Mouse (Mus musculus) neutrophil, adult 83 days (primary cell): ENCODE results near the gene Pi4k2b. TPM values are rescaled to one million over a fixed set of nuclear protein-coding genes. Genes with fewer than 3 reads are reported as not detected.

ENCODE experiments used
- total RNA-seq, 2 experiments: library from RNA; stranded (reverse); gene quantifications; one replicate each; pipeline ENCODE4 v1.2.4; 2023

The Pi4k2b gene
- total RNA-seq = 10 to 100 TPM; 22.4 to 24.8 TPM

DNA sequence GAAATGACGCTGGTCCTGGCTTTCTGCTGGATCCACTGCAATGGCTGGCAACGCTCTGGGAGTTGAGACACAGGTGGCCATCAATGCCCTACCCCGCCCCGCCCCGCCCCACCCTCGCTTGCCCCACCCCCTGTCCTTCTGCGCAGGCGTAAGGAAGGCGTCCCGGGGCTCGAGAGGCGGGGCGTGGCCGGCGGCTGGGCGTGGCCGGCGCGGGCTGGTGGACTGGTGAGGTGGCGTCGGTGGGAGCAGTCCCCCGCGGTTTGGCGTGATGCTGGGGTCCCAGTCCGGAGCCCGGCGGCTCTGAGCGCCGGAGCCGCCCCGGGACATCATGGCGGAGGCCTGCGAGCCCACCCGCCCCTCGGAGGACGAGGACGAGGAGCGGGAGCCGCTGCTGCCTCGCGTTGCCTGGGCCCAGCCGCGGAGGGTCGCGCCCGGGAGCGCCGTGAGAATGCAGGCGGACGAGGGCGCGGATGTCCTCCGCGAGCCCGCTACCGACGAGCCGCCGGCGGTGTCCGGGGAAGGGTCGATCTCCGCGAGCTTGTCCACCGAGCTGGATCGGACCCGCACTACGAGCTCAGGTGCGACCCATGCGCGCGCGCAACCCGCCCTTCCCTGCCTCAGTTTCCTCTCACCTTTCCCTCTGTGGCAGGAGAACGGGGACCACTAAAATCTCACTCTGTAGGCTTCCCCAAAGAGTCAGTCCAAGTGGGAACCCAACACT, at the start of gene Pi4k2b:
Pi4k2b (plus strand) TSS at position 184 of the 721 bp plus-strand sequence.

DNA sequence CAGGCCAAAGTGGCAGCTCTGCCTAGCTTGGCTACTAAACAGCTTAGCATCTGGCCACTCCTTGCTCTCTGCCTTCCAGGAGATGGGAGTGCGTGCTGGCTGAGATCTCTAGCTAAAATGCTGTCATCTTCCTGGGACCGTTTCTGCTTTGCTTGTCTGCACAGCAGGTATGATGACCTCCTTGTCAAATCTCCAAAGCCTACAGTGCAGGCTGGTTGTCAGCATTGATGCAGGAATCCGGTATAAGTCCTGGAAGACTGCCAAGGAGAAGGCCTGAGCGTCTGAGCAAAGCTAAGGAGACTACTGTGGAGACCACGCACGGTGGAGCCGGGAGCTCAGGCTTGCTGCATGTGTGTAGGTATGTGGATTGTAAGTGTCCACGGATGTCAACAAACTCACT, 33.9 kb downstream of the Pi4k2b start, which contains the start of gene Zcchc4:
Zcchc4 (plus strand) TSS at position 173 of the 400 bp plus-strand sequence.

Other genes starting within 250 kb of the Pi4k2b start
- gene Lgi2, start 175.1 kb upstream of the Pi4k2b start, total RNA-seq = not detected
- 1 to 10 TPM; 7.3 to 8.4 TPM for gene Sepsecs, start 71.9 kb upstream of the Pi4k2b start, total RNA-seq
- 1 to 10 TPM; 7.8 to 8.6 TPM for gene Zcchc4, start 33.8 kb downstream of the Pi4k2b start, total RNA-seq
- gene Anapc4, start 92.4 kb downstream of the Pi4k2b start, total RNA-seq = 10 to 100 TPM; 38.7 to 42.5 TPM